Mouse (Mus musculus): Measurements from ENCODE around the gene Stk10. TPM values are rescaled to one million over a fixed set of nuclear protein-coding genes. Genes with fewer than 3 reads are reported as not detected.

The Stk10 gene
- total RNA-seq, 2 experiments from 2014 or later, result 2.0 to 2.5 TPM

DNA sequence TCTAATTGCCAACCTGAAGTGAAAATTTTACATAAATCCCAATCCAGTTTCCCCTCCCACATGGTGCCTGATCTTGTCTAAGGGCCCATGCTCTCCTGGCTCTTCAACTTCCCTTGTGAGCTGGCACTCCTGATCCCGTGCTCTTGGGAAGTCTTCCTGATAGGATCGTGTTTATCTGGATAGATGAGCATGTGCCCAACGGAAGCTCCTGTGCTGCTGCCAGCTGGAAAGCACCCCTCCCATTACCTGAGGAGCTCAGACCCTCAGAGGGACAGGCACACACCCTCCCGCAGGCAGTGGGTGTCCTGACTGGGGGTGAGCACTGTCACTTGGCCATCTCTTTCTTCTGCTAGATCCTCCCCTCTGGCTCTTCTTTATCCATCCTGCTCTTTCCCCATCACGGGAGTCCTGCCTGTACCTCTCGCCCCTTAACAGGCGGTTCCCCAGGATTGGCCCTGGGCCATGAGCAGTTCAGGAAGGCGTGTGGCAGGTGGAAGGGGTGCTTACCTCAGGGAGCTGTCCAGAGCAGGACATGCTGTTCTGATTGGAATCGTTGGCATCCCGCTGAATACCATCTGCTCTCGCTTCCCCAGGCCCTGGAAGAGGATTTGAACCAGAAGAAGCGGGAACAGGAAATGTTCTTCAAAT is 88.8 kb downstream of the Stk10 start:
- intact Hi-C loops (cut with DNase I), result loop anchor here (10.0 kb wide), 1 partner anchor 523 kb away; the partner anchor contains the start of gene Fgf18
- no peak for DNase-seq

- intact Hi-C loops (cut with DNase I), result loop anchor here (10.0 kb wide), 1 partner anchor 522 kb away; the partner anchor contains the start of gene Fgf18
- DNase-seq, result no peak
Observed at GRCm38 (mm10) chr11:32622479-32623190, 89.5 kb downstream of the Stk10 start.

GRCm38 (mm10) chr11:32623236-32623635 is 90.1 kb downstream of the Stk10 start:
- intact Hi-C loops (cut with DNase I), result loop anchor here (10.0 kb wide), 1 partner anchor 522 kb away; the partner anchor contains the start of gene Fgf18
- peak in 1 of 2 experiments; percentile 32 for DNase-seq

DNA sequence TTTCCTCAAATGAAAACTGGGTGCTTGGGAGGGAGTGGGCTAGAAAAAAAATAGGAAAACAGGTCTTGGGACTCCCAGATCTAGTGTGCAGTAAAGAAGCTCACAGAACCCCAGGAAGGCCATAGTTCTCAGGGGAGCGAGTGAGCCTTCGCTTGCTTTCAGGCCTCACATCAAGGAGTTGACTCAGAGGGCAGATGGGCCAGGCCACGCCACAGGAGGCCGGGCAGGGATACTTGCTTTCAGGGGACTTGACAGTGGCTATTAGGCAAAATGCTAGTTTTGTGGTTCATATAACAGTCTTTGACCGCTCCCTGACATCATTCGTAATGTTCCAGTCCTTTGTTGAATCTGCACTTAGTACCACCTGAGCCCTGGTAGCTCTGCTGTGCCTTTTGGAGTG is 90.8 kb downstream of the Stk10 start:
- intact Hi-C loops (cut with DNase I), result loop anchor here (10.0 kb wide), 1 partner anchor 521 kb away; the partner anchor contains the start of gene Fgf18

GRCm38 (mm10) chr11:32625677-32626076 is 92.6 kb downstream of the Stk10 start:
- DNase-seq, result peak; percentile 68 to 71
- intact Hi-C loops (cut with DNase I), result loop anchor here (2.0 to 10.0 kb wide), 2 partner anchors 83 to 519 kb away; partner anchors contain the start of gene Fgf18

More for the DNA sequence above, 90.8 kb downstream of the Stk10 start:
- no peak for DNase-seq

- intact Hi-C loops (cut with DNase I), result loop anchor here (2.0 to 10.0 kb wide), 2 partner anchors 83 to 519 kb away; partner anchors contain the start of gene Fgf18
- DNase-seq, result no peak
Observed at GRCm38 (mm10) chr11:32626079-32626478, 93.0 kb downstream of the Stk10 start.

GRCm38 (mm10) chr11:32627900-32628299 is 94.8 kb downstream of the Stk10 start:
- no peak for DNase-seq
- intact Hi-C loops (cut with DNase I), result loop anchor here (2.0 to 10.0 kb wide), 2 partner anchors 81 to 517 kb away; partner anchors contain the start of gene Fgf18

DNA sequence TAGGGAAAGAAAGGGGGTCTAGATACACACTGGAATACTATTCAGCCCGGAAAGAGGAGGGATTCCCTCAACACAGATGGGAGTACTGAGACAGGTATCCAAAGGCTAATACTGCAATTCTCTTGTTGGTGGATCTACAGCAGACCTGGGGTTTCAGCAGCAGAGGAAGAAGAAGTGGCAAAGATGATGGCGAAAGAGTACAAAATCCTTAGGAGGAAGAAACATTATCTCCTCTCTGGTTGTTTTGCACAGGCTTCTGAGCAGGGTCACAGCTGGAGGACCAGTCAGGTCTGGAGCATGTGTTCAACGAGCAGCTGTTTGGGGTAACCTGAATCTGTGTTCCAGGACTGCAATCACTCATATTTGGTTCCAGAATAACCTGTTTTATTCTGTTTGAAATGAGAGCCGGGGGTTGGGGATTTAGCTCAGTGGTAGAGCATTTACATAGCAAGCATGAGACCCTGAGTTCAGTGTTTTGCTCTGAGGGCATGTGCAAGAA is 96.7 kb downstream of the Stk10 start:
- intact Hi-C loops (cut with DNase I), result loop anchor here (10.0 kb wide), 1 partner anchor 515 kb away; the partner anchor contains the start of gene Fgf18
- no peak for DNase-seq

- intact Hi-C loops (cut with DNase I), result no loop called here
Observed at GRCm38 (mm10) chr11:32632671-32633070, 99.6 kb downstream of the Stk10 start.

DNA sequence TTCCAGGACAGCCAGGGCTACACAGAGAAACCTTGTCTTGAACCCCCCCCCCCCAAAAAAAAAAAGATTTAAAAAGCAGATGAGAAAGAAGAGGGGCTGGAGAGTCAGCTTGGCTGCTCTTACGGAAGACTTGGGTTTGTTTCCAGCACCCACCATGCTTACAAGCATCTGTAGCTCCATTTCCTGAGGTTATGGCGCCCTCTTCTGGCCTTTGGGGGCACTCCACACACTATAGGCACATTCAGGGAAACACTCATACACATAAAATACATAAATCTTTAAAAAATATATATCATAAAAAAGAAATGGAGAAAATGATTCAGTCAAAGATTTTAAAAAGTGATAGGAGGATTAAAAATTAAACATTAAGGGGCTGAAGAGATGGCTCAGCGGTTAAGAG is 100.4 kb downstream of the Stk10 start:
- intact Hi-C loops (cut with DNase I), result no loop called here
- DNase-seq, result no peak

More at GRCm38 (mm10) chr11:32632671-32633070, 99.6 kb downstream of the Stk10 start:
- no peak for DNase-seq

DNA sequence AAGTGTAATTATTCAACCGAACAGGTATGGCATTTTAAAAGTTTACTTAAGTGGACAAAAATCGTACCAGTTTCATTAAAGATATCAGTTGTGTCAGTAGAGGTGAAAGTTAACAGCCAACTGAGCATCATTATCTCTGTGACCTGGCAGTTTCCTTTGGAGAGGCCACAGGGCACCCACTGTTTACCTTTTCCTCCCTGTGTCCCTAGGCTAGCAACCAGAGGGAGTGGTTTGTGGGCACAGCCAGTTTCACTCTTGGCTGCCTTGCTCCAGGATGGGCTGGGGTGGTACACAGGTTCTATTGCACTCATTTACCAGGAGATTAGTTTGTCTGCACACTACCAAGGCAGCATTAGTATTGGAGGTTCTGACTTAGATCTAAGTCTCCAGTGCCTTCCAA is 101.0 kb downstream of the Stk10 start:
- DNase-seq, result no peak
- intact Hi-C loops (cut with DNase I), result no loop called here

GRCm38 (mm10) chr11:32634842-32635241 is 101.7 kb downstream of the Stk10 start:
- DNase-seq, result no peak
- intact Hi-C loops (cut with DNase I), result no loop called here

DNA sequence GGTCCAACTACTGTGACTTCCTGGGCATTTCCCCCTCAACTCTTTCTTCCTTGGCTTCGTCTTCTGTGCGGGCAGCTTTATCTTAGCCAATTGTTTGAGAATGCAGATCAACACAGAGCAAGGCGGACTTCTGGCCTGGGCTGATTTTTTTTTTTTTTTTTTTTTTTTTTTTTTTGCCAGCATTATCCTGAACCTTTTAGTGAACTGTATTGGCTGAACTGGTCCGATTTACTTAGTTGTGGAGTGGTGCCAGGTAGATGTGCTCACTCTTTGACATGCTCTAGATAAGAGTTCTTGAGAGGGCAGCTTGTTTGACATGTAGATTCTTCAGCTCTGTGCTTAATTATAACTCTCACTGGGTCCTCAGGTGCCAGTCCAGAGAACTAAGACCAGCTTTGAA is 103.2 kb downstream of the Stk10 start:
- intact Hi-C loops (cut with DNase I), result no loop called here
- DNase-seq, result no peak

- DNase-seq, result no peak
- intact Hi-C loops (cut with DNase I), result no loop called here
Observed at GRCm38 (mm10) chr11:32638521-32639255, 105.6 kb downstream of the Stk10 start.

DNA sequence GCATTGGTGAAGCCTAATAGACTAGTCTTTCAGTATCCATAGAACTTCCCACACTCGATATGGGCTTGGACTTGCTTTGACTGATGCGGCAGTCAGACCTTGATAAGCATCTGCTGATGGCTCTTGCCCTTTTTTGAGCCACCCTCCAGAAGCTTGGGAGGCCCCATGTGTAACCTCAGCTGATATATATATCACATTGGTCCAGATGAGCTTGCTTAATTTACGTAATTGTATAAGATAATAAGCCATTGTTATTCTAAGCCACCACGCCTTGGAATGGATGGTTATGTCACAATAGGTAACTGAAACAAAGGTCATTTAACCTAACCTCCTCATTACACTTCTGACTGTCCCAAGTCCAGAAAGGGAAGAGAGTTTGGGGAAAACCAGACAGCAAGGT is 107.5 kb downstream of the Stk10 start:
- intact Hi-C loops (cut with DNase I), result loop anchor here (5.0 kb wide), 1 partner anchor 57 kb away; no protein-coding TSS in a partner anchor
- DNase-seq, result no peak

- intact Hi-C loops (cut with DNase I), result loop anchor here (5.0 kb wide), 1 partner anchor 55 kb away; no protein-coding TSS in a partner anchor
- DNase-seq, result peak; percentile 91
Observed at GRCm38 (mm10) chr11:32642249-32642876, 109.3 kb downstream of the Stk10 start, which contains the start of gene Fbxw11. Fbxw11 (plus strand) TSS chr11:32642724.

DNA sequence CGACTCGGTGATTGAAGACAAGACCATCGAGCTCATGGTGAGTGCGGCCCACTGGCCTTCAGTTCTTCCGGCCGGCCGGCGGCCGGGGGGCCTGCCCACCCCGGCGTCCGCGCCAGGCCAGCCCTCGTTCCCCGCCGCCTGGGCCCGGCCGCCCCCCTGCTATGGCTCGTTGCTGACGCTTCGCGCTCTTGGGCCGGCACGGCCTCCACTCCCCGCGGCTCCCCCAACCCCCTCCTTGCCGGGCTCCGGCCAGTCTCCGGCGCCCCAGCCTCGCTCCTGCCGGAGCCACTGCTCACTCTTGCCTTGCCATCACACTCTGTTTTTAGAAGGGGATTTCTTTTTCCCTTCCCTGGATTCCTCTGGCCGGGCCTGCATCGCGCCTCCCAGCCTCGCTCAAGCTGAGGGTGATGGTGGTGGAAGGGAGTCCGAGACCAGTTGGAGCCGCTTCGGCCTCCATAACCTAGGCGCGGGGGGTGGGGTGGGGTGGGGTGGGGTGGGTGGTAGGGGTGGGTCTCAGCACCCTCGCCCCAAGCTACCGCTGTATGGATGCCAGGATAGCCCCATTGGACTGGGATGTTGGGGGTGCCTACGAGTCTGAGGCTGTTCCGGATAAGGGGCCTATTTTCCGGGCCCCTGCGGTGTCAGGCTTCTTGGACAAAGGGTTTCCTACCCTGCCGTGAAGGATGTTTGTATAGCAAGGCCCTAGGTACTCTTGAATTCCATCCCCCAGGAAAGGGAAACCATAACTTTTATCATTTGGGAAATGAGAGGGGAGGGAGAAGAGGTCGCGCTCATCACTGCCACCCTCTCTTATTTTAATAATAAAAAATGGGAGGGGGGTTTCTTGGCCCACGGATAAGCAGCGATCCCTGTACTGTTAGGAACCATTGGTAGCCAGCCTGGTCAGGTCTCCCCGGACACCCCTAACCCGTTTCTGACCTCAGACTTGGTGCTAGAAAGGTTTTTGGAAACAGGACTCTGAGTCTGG is 110.1 kb downstream of the Stk10 start:
- intact Hi-C loops (cut with DNase I), result loop anchor here (5.0 kb wide), 1 partner anchor 54 kb away; no protein-coding TSS in a partner anchor
- DNase-seq, result peak in 1 of 2 experiments; percentile 55

GRCm38 (mm10) chr11:32644010-32644409 is 110.9 kb downstream of the Stk10 start:
- DNase-seq, result no peak
- intact Hi-C loops (cut with DNase I), result loop anchor here (5.0 kb wide), 1 partner anchor 53 kb away; no protein-coding TSS in a partner anchor
